Mouse (Mus musculus): ENCODE measurements around the gene Ttc7.

DNA sequence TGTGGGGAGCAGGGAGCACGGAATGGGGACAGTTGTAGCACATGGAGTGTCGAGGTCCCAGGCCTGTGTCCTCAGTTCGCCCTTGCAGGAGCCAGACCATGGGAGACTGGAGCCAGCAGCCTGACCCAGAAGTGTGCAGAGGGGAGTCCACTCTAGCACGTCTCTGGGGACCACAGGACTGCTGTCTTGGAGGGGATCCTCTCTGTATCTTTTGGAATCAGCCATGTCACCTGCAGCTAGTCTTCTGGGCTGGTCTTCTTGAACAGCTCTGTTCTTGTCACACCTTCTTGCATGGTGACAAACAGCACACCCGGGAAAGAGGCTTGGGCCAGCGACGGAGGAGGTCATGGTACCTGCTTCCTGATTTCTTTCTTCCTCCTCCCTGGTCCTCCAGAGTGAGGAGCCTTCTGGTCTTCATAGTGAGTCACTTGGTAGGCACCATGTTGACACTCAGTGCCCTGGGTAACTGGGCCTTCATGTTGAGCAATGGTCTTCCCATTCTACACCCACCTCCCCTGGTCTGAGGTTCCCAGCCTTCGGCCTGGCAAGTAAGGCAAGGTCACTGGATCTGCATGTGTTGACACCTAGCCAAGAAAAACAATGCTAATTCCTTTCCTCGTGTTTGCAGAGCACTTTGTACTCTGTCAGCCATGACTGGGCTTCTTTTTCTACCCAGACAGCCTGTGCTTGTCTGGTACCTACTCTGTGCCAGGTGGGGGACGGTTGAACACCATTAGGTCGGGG lies 21.6 kb downstream of the Ttc7 start:
- TF ChIP-seq CTCF (IDR thresholded peaks at IDR 0.05; ENCODE audit: borderline replicate concordance, insufficient read depth, low read depth, low read length) (no peak), POLR2A (IDR thresholded peaks at IDR 0.05; ENCODE audit: borderline replicate concordance, insufficient read depth, low read length) (no peak)

All from cerebellum, adult 2 months (tissue).